Mouse (Mus musculus): ENCODE measurements around the gene Arhgdia.

The Arhgdia gene

DNA sequence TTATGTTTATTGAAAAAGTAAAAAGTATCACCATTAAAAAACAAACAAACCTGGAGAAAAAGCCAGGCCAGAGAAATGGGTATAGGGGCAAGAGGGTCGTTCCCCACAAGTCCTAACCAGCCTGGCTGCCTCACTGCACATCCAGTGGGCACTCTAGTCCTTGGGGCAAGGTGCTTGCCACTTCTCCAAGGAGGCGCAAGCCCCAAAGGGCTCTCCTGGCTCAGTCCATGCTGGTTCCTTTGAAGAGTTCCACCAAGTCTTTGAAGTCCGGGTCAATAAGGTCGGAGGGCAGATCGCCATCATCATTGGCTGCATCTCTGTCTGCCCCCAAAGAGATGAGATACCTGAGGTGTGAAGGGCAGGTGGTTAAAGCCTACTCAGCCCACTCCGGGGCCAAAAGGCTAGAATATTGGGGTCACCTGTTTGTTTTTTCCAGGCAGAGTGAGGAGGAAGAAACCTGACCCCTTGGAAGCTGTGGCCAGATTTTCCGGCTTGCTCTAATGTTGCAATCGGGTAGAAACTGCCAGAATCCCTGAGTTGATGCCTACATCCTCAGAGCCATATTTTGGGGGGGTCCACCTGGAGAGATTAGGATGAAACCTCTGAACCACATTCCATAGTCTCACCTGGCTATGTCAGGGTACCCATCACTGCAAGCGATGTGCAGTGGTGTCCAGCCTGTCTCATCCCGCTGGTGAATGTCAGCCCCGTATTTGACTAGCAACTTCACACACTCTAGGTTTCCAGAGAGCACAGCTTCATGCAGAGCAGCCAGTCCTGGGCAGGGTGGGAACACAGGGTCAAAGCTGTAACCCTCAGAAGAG, 31.2 kb downstream of the Arhgdia start:
- DNase-seq (ENCODE audit: low spot score) = no peak

DNA sequence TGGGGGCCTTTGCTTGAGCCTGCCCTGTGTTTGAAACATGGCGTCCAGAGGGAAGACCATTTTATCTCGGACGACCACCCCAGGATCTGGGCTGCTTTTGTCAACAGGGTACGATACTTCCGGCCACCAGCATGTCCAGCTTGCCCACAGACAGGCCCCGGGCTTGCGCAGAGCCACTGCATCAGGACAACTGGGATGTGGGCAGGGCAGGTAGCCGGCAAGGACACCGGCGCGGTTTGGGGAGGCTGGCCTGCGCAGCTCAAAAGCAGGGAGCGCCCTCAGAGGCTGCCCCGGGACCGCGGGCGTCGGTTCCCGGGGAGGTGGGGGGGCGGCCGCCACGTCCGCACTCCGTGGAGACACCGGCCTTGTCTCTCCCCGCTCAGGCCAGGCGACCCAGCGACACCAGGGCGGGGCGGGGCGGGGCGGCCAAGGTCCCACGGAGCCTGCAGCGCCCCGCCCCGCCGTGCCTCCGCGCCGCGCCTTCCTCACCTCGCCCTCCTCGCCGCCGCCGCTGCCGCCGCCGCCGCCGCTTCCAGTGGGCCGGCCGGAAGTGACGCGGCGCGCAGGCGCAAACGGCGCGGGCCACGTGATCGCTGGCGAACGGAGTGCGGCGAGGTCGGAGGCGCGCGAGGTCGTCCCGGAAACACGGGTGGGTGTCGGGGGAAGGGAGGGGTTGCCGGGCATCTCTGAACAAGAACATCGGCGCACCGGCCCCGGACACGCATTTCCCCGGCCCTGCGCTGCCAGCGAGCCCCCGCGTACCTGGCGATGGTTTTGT, 32.1 kb downstream of the Arhgdia start, which contains the start of gene Mcrip1:
TSS of gene Mcrip1 (minus strand) at position 560 of the 778 bp plus-strand sequence.
- DNase-seq (ENCODE audit: low spot score) = peak; percentile 95

DNA sequence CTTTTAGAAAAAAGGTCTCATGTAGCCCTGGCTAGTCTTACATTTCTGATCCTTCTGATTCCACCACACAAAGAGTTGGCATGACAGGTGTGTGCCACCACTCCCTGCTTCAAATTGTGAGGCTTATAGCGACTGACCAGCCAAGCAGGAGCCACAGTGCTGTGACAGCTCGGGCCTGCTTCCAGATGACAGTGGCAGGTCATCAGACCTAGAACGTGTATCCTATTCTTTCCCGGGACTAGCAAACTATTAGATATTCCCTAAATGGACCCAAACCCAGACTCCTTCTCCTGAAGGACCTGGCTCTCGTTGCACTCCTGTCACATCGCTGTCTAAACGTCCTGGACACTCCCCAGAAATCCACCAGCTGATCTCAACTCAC, 32.6 kb downstream of the Arhgdia start:
- DNase-seq (ENCODE audit: low spot score) = no peak

DNA sequence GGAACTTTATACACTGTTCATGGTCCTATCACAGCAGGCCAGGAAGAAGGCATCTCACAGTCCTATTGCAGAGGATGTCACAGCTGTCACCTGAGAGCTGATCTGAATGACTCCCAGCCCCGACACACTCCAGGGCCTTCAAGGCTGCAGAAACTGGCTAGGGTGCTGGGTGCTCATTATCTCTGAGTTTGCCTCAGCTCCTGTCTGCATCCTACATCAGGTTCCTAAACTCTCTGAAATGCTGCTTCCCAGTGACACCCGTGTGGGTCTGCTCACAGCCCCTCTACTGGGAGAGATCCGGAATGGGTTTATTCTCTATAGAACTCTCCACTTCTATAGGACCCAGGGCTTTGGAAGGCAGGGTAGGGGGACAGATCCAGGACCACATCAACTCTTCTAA, 33.2 kb downstream of the Arhgdia start:
- no peak for DNase-seq (ENCODE audit: low spot score)

DNA sequence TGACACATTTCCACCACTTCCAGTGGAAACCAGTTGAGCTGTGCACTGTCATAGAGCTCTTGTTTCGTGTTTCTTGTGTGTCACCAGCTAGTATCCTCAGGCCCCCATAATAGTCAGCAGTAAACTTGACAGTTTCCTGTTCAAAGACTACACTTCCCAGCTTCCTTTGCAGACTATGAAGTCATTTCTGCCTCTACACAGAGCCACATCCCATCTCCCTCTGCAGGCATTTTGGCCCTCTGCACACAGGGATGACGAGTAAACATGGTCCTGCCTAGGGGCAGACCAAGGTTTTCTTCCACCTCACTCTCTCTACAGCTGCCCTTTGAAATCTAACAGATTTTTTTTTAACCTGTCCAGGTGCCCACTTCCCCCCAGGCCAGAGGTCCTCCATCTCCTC, 34.0 kb downstream of the Arhgdia start:
- DNase-seq (ENCODE audit: low spot score) = no peak

DNA sequence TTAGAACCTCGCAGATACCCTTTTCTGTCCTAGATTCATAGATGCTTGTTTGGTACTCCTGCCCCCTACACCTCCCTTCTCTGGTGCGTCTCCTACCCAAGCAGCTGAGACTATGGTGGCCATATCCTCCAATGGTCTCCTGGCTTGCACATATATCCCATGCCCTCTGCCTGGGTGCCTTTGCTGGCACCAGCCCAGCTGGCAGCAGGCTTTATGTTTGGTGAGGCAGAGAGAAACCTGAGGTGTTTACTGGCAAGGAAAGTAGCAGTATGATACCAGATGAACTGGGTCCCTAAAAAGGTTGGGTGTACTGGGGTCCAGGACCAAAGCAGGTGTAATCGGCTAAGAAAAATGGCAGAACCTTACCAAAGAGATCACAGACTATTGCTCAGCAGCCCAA, 35.5 kb downstream of the Arhgdia start:
- DNase-seq (ENCODE audit: low spot score) = no peak

DNA sequence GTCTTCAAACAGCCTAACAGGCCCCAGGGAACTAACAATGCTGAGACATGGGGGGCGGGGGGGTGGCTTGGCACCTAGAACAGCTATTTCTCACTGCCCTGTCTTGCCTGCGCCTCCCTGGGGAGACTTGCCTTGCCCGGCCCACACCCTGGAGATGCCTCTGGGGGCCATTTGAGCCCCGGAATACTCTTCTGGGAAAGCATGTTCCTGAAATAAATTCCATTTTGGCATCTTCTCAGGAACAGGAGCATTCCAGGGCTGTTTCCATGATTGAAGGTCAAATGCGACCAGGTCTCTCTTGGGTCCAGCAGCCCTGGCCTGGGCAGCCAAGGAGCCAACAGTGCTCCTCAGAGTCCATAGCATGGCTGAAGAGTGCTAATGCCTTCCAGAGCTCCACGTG, 39.0 kb downstream of the Arhgdia start:
- no peak for DNase-seq (ENCODE audit: low spot score)

DNA sequence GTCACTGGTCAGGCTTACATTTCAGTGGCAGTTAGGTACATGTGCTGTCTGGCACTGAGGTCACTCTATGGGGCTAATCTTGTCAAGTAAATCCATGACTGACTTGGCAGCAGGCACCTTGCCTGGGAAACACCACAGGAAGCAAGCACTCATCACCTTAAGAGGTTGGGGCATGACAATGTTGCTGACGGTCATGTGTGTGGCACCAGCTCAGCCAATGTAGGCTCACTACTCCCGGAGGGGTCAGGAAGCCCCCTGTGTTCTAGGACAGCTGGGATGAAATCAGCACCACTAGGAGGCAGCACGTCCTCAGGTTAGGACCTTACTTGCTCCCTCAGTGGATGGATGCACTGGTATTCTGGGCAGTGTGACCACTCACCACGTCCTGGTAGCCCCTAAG, 39.5 kb downstream of the Arhgdia start:
- DNase-seq (ENCODE audit: low spot score) = no peak

DNA sequence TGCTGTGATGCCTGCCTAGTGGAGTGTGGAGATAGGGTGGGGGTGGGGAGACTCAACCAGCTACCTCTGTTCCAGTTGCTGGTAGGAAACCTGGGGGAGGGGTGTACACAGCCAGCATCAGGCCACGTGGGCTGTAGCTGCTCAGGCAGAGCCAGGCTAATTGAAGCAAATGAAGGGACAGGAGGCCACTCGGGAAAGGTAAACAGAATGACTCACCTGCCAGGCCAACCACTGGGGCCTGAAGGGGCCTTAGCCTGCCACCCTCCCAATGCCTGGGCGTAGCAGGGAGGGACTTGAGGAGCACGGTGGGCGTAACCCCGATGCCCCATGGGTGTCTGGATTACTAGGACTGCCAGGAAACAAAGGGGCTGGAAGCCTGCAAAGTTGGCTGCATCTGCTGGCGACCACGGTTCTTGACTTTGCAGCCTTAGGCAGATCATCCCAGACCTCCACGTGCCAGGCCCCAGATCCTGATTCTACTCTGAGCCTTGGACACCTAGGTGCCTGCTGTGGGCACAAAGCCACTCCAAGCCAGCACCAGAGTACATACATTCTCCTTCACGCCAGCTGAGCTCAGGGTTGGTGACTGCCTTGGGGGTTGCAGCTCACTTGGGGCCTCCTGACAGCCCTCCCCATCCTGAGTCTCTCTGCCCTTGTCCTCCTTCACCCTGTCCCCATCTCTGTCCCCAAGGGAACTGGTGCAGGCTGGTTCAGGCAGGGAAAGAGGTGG, 42.0 kb downstream of the Arhgdia start:
- DNase-seq (ENCODE audit: low spot score) = peak; percentile 72

DNA sequence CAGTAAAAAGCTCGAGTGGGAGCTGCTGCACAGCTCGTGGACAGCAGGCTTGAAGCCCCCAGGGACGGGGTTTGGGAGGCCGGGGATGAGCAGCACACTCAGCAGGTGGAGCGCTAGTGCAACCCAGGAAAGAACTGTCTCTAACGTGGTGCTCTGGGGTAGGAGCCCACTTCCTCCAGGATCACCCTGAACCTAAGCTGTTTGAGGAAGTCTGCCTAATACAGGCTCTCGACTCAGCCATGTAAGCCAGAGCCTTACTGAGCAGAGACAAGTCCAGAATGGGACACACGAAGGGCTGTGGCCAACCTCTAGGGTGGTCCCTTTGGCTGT, 42.5 kb downstream of the Arhgdia start:
- no peak for DNase-seq (ENCODE audit: low spot score)

DNA sequence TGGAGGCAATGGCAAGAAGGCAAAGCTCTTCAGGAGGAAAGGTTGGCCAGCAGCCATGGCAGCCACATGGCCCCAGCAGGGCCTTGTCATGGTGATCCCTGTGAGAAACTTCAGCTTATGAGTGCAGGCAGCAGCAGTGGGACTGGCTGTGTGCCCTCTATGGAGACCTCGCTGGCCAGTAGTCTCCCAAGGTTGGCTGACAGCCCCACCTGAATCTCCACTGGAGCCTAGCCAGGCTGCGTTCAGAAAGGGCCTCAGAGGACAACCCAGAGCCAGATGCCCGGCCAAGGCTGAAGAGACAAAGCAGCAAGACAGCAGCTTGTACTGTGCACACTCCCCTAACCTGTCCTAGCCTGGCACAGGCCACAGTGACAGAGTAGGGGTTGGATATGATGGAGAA, 42.9 kb downstream of the Arhgdia start:
- peak; percentile 40 for DNase-seq (ENCODE audit: low spot score)

DNA sequence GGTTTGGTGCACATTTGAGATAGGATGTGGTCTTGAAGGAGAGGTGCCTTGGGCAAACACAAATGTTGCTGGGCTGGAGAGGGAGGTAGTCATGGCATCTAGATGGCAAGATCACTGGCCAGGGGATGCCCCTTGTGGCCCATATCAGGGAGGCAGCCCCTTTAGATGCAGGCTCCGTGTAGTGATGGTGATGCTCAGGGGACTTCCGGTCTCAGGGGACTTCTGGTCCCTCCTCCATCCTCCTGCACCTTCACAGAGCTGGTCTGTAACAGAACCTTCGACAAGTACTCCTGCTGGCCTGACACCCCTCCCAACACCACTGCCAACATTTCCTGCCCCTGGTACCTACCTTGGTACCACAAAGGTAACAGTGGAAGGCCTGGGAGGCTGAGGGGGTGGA, 45.6 kb downstream of the Arhgdia start:
- no peak for DNase-seq (ENCODE audit: low spot score)

DNA sequence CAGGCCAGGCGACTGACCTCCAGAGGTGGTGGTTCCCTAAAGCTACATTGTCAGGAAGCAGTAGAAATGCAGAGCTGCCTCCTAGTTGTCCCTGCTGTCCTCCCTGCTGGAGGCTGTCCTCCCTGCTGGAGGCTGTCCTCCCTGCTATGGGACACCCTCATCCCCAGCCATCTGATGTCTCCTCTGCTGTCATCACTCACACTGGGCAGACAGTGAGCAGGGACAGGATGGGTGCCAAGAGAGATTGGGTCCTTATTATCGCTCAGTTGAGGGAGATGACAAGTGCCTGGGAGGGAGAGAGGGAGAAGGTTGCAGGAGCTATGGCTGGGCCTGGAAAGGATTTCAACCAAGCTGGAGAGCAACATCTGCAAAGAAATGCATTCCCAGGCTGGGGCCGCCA, 46.3 kb downstream of the Arhgdia start:
- no peak for DNase-seq (ENCODE audit: low spot score)

DNA sequence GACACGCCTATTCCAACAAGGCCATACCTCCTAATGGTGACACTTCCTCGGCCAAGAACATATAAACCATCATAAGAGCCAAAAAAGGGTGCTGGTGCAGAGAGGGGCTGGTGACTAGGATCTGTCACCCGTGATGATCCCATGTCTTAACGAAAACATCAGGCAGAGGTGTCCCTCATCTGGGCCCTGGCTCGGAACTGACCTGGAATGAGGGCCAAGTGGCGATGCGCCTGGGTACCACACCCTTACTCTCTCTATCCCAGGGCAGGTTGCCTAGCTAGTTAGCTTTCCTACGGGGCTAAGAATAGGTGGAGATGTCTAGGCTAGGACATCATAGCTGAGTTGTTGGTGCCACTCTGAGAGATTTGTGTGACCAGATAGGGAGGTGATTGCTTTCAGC, 47.3 kb downstream of the Arhgdia start:
- DNase-seq (ENCODE audit: low spot score) = no peak

DNA sequence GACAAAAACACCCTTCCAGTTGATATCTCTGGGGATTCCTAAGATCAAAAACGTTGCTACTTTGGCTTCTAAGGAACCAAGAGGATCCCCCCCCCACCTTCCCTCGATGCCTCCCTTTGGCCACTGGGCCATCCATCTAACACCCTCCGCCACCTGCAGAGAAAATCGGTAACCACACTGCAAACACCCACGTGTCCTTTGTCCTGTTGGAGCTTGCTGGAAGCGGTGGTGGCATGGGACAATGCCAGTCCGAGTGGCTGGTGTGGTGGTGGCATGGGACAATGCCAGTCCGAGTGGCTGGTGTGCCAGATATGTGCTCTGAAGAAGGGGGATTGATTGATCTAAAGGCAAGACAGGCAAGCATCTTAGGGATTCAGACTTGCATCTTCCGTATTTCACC, 49.8 kb downstream of the Arhgdia start:
- DNase-seq (ENCODE audit: low spot score) = no peak

DNA sequence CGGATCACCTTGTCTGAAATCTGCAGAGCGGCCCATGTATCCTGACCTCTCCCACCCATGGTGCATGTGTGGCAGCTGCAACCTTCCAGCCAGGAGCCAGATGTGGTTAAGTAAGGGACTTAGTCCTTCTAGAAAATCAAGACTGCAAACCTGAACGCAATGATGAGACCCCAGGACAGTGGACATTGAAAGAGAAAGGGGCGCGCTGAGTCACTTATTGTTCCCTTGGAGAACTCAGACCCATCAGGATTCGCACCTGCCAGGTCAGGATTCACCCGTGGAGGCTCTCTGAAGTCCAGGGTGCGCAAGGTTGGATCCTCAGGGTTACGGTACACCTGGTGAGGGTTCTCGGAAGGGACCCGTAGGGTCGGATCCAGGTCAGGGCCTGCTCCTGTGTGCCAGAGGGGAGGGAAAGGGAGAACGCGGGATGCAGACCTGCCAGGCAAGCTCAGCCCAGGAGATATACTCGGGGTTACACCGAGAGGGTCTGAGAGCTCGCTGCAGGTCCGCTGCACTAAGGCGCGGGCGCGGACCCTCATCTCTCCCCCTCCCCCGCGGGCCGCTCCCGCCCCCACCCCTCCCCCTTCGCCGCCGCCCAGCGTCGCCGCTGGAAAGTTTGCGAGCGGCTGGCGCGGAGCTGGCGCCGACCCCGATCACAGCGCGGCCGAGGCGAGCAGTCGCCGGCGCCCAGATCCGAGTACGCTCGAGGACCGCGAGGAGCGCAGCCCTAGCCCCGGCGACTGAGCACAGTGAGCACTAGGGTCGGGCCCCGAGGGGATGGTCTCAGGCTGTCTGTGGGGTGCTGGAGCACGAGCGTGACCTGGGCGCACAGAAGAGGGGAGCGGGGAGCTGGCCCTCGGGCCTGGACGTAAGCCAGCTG, 51.1 kb downstream of the Arhgdia start, which contains the start of gene Gcgr:
TSS of gene Gcgr (plus strand) at position 615 of the 880 bp plus-strand sequence.
- no peak for DNase-seq (ENCODE audit: low spot score)

DNA sequence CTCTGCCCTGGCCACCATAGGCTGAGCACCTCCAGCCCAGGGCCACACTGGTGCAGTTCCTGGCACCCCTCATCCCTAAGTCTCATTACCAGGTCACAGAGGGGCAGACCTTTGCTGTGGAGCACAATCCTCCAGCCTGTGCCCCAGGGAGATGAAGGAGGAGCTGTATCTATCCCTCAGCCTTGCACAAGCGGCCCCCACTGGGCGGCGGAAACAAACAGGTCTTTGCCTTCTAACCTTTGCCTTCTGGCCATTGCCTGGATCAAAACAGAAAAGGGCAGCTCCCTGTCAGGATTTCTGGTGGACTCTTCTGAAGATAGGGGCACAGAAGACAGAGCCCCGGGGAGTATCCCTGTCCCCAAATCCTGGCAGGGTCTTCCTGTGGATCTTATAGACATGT, 52.5 kb downstream of the Arhgdia start:
- no peak for DNase-seq (ENCODE audit: low spot score)
